Mouse (Mus musculus) forebrain, embryonic 16.5 days (tissue): ENCODE measurements around the gene Myl4. TPM values are rescaled to one million over a fixed set of nuclear protein-coding genes. Genes with fewer than 3 reads are reported as not detected.

Experiments
- ATAC-seq: fragments of 200-750 bp; cut with Nextera tagmentation; 2 replicates; pipeline ENCODE4 v1.8.0; 2017; ENCODE audit warnings: mild to moderate bottlenecking, moderate library complexity
- H3K27ac ChIP-seq: fragments of 300-500 bp; sonication (generic); 2 replicates; pipeline ENCODE4 v1.5.1; 2014; ENCODE audit warnings: low read length, control low read depth
- H3K27me3 ChIP-seq: fragments of 300-500 bp; sonication (generic); replicated peaks from 2 replicates; pipeline ENCODE4 v1.6.1; 2014; ENCODE audit warnings: low read length; ENCODE audit not compliant: control insufficient read depth, insufficient read depth
- H3K36me3 ChIP-seq: fragments of 300-500 bp; sonication (generic); 2 replicates; pipeline ENCODE4 v1.6.1; 2014; ENCODE audit not compliant: control insufficient read depth, insufficient read depth
- H3K4me1 ChIP-seq: fragments of 300-500 bp; sonication (generic); replicated peaks from 2 replicates; pipeline ENCODE4 v1.6.1; 2014; ENCODE audit warnings: low read length; ENCODE audit not compliant: control insufficient read depth, insufficient read depth
- H3K4me2 ChIP-seq: fragments of 300-500 bp; sonication (generic); 2 replicates; pipeline ENCODE4 v1.6.1; 2014; ENCODE audit warnings: mild to moderate bottlenecking, low read length, control low read depth
- H3K4me3 ChIP-seq: fragments of 300-500 bp; sonication (generic); replicated peaks from 2 replicates; pipeline ENCODE4 v1.5.1; 2014; ENCODE audit warnings: mild to moderate bottlenecking, low read length, control low read depth
- H3K9ac ChIP-seq: fragments of 300-500 bp; sonication (generic); replicated peaks from 2 replicates; pipeline ENCODE4 v1.6.1; 2014; ENCODE audit warnings: low read depth, low read length, control low read depth
- H3K9me3 ChIP-seq: fragments of 300-500 bp; sonication (generic); 2 replicates; pipeline ENCODE4 v1.6.1; 2016; ENCODE audit warnings: low read length; ENCODE audit not compliant: control insufficient read depth
- WGBS: fragments of 180-500 bp; shearing (Covaris S2); extraction: QIAGEN DNeasy Blood & Tissue Kit; methylation state at CpG from one replicate; pipeline ENCODE4 v1.1.7; 2014; 5-methylcytosine and 5-hydroxymethylcytosine counted together
- polyA plus RNA-seq: library from polyadenylated mRNA; unstranded; fragments of >200 nt; fragmentation: Nextera tagmentation; extraction: Ambion mirVana; gene quantifications from 2 replicates; pipeline ENCODE4 v1.2.1, GENCODE M21; 2015

The Myl4 gene
- polyA plus RNA-seq, 1 experiment from 2014 or later, result 3.0 TPM

DNA sequence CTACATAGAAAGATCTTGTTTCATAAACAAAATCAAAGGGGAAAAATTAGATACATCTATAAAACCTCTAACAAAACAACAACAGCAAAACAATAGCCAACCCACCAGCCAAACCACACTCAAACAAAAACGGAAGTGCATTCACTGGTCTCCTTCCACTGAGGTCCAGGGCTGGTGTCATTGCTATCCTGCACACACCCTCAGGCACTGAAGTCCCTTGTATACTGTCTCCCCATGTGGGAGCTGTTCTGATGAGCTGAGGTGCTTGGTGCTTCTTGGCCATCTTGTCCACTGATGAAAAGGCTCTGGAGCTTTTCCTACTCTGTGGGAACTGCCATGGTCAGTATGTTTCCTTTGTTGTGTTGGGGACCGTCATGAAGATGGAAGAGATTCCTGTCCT lies 38.0 kb downstream of the Myl4 start:
- 95% methylated on average over 2 of the region's 2 CpGs for WGBS
- ATAC-seq, result no peak
- no peaks in the 10 kb centered on the region for H3K36me3 ChIP-seq
- no peak overlapping the region for H3K9ac ChIP-seq
- H3K27me3 ChIP-seq, result no peaks in the 10 kb centered on the region
- H3K4me3 ChIP-seq, result no peak overlapping the region
- H3K9me3 ChIP-seq, result peaks cover 3% of the 10 kb centered on the region; the same call in 1 of the 2 replicates
- H3K27ac ChIP-seq, result no peak overlapping the region
- H3K4me2 ChIP-seq, result no peak overlapping the region
- no peaks in the 10 kb centered on the region for H3K4me1 ChIP-seq

DNA sequence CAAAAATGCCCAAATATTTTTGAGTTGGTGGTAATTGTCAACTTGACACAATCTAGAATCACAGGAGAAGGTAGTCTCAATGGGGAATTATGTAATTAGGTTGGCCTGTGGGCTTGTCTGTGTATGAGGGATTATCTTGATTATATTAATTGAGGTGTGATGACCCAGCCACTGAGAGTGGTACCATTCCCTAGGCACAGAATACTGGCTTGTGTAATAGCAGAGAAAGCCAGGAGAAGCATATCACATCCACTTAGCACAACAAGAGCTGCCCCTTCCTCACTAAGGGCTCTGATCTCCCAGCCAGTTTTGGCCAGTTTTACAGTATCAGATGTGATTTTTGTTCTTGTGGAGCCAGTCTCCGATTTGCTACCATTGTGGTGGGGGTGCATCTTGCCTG lies 39.1 kb downstream of the Myl4 start:
- Histone ChIP-seq H3K27me3 (no peaks in the 10 kb centered on the region), H3K9me3 (peaks cover 3% of the 10 kb centered on the region; the same call in 1 of the 2 replicates), H3K4me1 (no peaks in the 10 kb centered on the region), H3K4me3 (no peak overlapping the region), H3K9ac (no peak overlapping the region), H3K27ac (no peak overlapping the region), H3K36me3 (no peaks in the 10 kb centered on the region), H3K4me2 (no peak overlapping the region)
- WGBS, result 83% methylated on average over 1 of the region's 1 CpGs
- no peak for ATAC-seq

DNA sequence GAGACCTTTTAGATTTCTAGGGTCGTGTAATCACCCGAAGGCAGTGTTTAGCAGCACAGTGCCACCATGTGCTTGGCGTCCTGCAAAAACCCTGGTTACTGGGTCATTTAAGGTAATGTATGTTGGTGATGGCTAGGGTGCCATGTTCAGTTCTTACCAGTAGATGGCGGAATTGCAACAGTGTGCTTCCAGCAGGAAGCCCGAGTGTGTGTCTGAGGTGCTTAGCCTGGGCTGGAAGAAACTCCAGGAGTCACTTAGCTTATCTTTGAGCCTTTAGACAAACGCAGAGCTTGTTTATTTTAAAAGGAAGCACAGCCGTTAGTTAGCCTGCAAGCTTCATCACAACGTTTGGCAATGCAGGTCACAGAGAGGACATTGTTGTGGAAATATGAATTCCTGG lies 39.7 kb downstream of the Myl4 start:
- no peaks in the 10 kb centered on the region for H3K36me3 ChIP-seq
- no peaks in the 10 kb centered on the region for H3K27me3 ChIP-seq
- no peak overlapping the region for H3K4me2 ChIP-seq
- peaks cover 3% of the 10 kb centered on the region; the same call in 1 of the 2 replicates for H3K9me3 ChIP-seq
- ATAC-seq, result peak; percentile 62
- H3K9ac ChIP-seq, result no peak overlapping the region
- WGBS, result 4% methylated on average over 8 of the region's 8 CpGs
- H3K4me3 ChIP-seq, result no peak overlapping the region
- H3K27ac ChIP-seq, result no peak overlapping the region
- H3K4me1 ChIP-seq, result no peaks in the 10 kb centered on the region

DNA sequence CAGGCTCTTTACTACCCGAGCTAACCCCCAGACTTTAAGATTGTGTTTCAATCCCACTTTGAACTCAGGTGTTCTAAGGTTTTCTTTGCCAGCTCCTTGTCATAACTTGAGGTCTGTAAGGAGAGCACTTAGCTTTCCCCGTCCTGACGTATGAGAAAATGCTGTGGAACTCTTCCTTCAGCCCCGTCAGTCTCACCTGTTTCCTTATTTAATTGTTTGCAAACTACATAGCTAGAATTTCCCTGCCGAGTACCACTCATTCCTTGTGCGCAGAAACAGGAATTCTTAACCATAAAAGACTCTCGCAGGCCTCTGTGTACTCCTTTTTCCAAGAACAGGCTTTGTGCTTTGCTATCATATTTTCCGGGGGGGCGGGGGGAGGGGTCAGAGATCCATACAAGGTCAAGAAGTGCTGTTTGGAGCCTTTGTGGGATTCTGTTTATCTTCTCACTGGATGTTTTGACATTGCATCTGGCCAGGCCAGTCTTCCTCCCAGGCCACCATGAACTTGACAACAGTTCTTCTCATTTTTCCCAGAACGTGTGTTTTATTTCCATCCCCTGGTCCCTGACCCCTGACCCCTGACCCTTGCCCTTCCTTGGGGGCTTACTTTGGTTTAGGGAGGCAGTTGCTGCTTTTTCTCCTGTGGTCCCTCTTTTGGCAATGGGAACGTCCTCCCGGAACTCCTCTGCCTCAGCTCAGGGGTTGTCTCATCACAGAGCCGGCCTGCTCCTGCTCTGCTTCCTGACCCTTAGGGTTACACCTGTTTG lies 41.8 kb downstream of the Myl4 start:
- WGBS, result 82% methylated on average over 13 of the region's 13 CpGs
- Histone ChIP-seq H3K36me3 (no peaks in the 10 kb centered on the region), H3K9ac (no peak overlapping the region), H3K9me3 (peaks cover 3% of the 10 kb centered on the region; the same call in 1 of the 2 replicates), H3K4me1 (no peaks in the 10 kb centered on the region), H3K4me2 (no peak overlapping the region), H3K4me3 (no peak overlapping the region), H3K27ac (no peak overlapping the region), H3K27me3 (no peaks in the 10 kb centered on the region)
- ATAC-seq, result no peak

DNA sequence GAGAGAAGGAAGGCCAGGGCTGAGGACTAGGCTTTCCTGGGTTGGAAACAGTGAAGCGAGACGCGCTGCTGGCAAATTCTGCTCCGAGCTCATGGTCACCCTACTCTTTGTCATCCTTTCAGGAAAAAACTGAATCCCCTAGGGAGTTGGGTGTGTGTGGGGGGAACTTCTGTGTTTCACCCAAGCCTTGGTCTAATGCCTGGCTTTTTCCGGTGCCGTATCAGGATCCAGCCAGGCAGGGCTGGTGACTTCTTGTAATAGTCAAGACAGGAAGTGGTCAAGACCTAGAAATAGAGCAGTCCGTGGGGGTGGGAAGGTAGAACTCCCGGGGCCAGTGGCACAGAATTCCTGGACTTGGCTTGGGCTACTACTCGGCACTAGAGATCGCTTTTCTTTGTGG lies 45.9 kb downstream of the Myl4 start:
- Histone ChIP-seq H3K4me2 (no peak overlapping the region), H3K27me3 (no peaks in the 10 kb centered on the region), H3K27ac (no peak overlapping the region), H3K36me3 (no peaks in the 10 kb centered on the region), H3K9ac (no peak overlapping the region), H3K9me3 (no peaks in the 10 kb centered on the region), H3K4me1 (no peaks in the 10 kb centered on the region), H3K4me3 (no peak overlapping the region)
- no peak for ATAC-seq
- 84% methylated on average over 10 of the region's 10 CpGs for WGBS

DNA sequence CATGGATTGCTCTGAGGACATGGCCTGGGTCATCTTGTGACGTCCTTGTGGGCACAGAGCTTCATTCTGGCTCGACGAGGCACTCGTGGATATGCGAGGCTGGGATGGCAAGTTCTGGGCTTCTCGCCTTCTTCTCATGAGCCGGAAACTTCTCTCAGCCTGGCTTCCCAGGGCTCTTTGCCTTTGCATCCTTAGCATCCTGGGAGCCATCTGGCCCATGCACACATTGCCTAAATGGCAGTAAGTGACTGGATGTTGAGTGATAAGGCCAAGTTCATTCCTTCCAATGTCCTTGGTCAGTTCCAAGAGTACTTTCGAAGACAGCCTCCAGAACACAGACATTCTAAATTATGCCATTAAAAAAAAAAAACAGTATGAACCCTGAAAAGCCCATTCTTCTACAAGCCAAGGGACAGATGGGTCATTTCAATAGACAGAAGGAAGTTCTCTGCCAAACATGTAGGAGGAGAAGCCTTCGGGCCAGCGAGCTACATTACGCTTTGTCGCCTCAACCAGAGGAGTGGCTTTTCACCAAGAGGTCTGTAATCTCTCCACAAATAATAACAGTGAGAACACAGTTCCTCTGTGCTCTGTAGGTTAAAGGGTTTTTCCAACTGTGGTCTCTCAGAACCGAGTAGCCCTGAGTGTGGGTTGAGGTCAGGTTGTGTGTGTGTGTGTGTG lies 48.9 kb downstream of the Myl4 start:
- WGBS, result 81% methylated on average over 13 of the region's 13 CpGs
- H3K4me3 ChIP-seq, result no peak overlapping the region
- no peak overlapping the region for H3K4me2 ChIP-seq
- ATAC-seq, result no peak
- no peaks in the 10 kb centered on the region for H3K4me1 ChIP-seq
- no peak overlapping the region for H3K9ac ChIP-seq
- no peaks in the 10 kb centered on the region for H3K27me3 ChIP-seq
- H3K36me3 ChIP-seq, result no peaks in the 10 kb centered on the region
- H3K27ac ChIP-seq, result no peak overlapping the region
- no peaks in the 10 kb centered on the region for H3K9me3 ChIP-seq

DNA sequence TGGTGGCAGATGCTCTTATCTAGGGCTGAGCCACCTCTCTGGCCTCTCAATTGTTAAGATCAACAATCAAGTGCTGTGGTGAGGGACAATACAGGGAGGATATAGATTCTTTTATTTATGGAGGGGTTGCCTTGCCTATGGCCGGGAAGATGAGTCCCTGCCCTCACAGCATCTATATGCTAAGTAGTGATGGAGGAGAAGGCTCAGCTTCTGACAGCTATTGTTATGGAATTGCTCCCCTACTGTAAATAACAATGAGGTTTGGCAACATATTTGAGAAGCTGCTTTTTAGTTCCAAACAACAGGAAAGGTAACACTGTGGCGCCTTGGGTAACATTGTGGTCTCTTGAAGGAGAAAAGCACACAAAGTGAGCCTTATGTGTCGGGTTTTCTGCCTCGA lies 50.2 kb downstream of the Myl4 start:
- ATAC-seq, result no peak
- Histone ChIP-seq H3K4me3 (no peak overlapping the region), H3K9me3 (no peaks in the 10 kb centered on the region), H3K27ac (no peak overlapping the region), H3K9ac (no peak overlapping the region), H3K4me2 (no peak overlapping the region), H3K4me1 (no peaks in the 10 kb centered on the region), H3K27me3 (no peaks in the 10 kb centered on the region), H3K36me3 (no peaks in the 10 kb centered on the region)
- WGBS, result 49% methylated on average over 4 of the region's 4 CpGs

DNA sequence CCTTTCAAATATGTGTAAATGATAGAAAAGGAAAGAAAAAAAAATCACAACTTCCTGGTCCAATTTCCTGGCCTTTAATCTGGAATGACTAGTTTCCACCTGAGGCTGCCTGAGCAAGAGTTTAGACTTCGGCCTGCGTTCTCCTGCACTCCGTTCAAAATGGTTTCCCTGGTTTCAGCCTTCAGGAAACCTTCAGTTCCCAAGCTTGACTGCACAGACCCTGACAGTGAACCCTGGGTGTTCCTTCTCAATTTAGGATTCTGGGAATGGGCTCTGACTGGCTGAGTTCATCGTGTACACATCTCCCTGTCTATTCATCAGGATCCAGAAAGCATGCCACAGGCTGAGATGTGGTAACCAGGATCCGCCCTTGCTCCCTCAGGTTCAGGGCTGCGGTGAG lies 53.7 kb downstream of the Myl4 start:
- no peak overlapping the region for H3K4me3 ChIP-seq
- peaks cover 11% of the 10 kb centered on the region for H3K27me3 ChIP-seq
- H3K9ac ChIP-seq, result no peak overlapping the region
- WGBS, result 52% methylated on average over 6 of the region's 6 CpGs
- no peak overlapping the region for H3K4me2 ChIP-seq
- peaks cover 10% of the 10 kb centered on the region for H3K4me1 ChIP-seq
- H3K9me3 ChIP-seq, result no peaks in the 10 kb centered on the region
- H3K27ac ChIP-seq, result no peak overlapping the region
- no peaks in the 10 kb centered on the region for H3K36me3 ChIP-seq
- no peak for ATAC-seq

DNA sequence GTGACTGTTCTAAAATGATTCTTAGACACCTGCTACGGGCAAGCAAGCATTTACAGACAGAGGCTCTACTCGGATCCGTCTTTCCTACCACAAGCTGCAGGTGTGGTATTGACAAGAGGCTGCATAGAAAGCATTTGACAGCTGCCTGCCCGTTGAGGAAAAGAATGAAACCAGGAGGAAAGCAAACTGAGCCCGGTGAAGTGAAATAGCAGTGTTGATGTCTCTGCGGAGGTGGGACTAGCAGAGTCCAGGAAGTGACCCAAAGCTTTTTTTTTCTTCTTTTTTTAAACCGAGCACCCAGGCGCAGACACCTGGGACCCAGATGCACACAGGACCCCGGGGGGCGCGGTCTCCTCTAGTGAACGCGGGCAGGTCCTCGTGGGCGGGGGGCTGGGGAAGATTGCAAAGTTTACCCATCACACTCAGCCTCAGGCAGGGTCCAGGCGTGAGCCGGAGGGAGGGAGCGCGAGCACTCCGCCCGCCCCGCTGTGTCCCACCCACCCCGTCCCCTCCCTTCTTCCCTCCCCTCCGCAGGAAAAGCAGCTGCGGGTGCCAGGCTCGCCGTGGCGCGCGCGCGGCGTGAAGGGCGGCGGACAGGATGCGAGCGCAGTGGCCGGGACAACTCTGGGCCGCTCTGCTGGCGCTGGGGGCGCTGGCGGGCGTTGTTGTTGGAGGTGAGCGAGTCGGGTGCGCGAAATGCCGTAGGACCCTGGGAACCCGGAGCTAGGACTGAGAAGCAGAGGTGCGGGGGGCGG lies 57.2 kb downstream of the Myl4 start, which contains the start of gene Itgb3:
Itgb3 (plus strand) TSS at position 510 of the 755 bp plus-strand sequence.
- Histone ChIP-seq H3K36me3 (no peaks in the 10 kb centered on the region), H3K9me3 (no peaks in the 10 kb centered on the region), H3K4me2 (peak within 1 kb of the TSS; percentile 93), H3K9ac (peak within 1 kb of the TSS; percentile 64), H3K27ac (no peak within 1 kb of the TSS), H3K4me3 (peak within 1 kb of the TSS; percentile 60), H3K27me3 (peaks cover 13% of the 10 kb centered on the region), H3K4me1 (peaks cover 10% of the 10 kb centered on the region)
- peak; percentile 86 for ATAC-seq
- under 1% methylated on average over 44 of the region's 51 CpGs for WGBS
